Mouse (Mus musculus): ENCODE measurements around the gene Gm19684. TPM values are rescaled to one million over a fixed set of nuclear protein-coding genes. Genes with fewer than 3 reads are reported as not detected.
"Not testable (repeated sequence)": the region's sequence is repeated elsewhere in the genome, so short reads cannot be mapped to it uniquely, and the experiment has no call there.

Gm19684 gene
- polyA plus RNA-seq, 1 experiment = 0.15 TPM

DNA sequence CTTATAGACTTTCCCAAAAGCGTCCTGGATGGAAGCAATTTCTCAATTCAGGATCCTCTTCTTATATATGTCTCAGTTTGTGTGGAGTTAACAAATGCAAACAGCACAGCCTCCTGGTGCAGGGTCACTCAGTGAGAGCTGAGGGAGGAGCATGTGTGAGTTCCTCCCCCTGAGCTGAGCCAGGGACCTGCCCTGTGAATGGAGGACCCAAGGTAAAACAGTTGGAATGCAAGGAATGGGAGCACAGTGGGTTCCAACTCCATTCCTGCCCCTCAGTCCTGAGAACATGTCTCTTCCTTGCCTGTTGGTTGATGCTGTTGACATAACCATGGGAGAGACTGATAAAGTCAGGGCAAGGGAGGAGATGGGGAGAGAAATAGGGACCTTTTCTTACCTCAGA lies 47.6 kb downstream of the Gm19684 start:
- 62% methylated on average over 1 of the region's 1 CpGs for WGBS

GRCm38 (mm10) chr17:36169753-36170152 lies 48.3 kb downstream of the Gm19684 start:
- no peak for DNase-seq (ENCODE audit: low read depth, low spot score)

More for the DNA sequence above, 47.6 kb downstream of the Gm19684 start:
- not testable (repeated sequence) for DNase-seq (ENCODE audit: low read depth, low spot score)

DNA sequence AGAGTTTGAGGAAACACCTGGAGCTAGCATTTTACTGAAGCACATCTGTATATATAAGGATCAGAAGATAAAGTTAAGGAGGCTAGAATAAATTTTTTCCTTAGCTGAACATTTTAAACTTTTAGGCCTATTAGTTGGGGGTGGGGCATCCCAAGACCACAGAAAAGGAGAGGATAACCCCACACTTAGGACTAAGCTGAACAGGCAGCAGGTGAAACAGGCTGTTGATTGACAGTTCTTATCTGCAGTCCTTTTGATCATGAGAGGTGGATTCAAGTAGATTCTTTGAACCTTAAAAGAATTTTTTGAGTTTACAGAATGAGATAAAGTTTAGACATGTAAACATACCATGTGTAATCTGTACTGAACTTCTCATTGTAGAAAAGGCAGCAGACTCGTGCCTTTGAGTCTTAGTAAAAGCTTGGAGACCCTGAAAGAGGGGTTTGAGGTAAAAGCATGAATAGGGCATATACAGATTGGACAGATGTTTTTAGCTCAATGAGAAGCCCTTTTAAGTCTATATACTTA lies 48.9 kb downstream of the Gm19684 start:
- no peak for DNase-seq (ENCODE audit: low read depth, low spot score)
- 54% methylated on average over 1 of the region's 1 CpGs for WGBS

DNA sequence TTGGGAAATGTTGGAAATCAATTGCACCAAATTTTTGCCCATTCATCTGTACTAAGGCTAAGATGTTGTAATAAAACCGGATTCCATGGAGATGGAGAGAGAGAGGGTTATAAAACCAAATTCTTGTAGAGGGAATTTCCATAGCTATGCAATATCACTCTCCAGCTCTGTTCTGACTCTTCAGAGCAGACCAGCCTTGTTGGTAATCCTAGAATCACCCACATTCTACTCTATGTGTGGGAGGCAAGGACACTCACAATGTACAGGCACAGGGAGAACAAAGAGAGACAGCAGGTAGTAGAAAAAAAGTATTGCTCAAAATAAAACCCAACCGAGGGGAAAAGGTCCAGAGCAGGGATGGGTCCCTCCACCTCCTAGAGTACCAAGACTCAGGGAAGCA lies 54.7 kb downstream of the Gm19684 start:
- WGBS = no CpG with 5 or more reads among the region's 2 CpGs
- not testable (repeated sequence) for DNase-seq (ENCODE audit: low read depth, low spot score)

GRCm38 (mm10) chr17:36178938-36179337 lies 57.5 kb downstream of the Gm19684 start:
- DNase-seq (ENCODE audit: low read depth, low spot score) = not testable (repeated sequence)
- 1% methylated on average over 40 of the region's 40 CpGs for WGBS

Other genes with a start within 250 kb of the Gm19684 start
- 67.2 and 82.6 TPM in 2 replicates for gene Dhx16, start 241.9 kb upstream of the Gm19684 start, polyA plus RNA-seq (2012; rRNA removed)
- gene 2310061I04Rik, start 224.2 kb upstream of the Gm19684 start, polyA plus RNA-seq (2012; rRNA removed) = 76.6 and 84.9 TPM in 2 replicates
- gene Atat1, start 211.6 kb upstream of the Gm19684 start, polyA plus RNA-seq (2012; rRNA removed) = 20.0 and 45.4 TPM in 2 replicates
- 111 and 131 TPM in 2 replicates for gene Mrps18b, start 205.3 kb upstream of the Gm19684 start, polyA plus RNA-seq (2012; rRNA removed)
- gene Ppp1r10, start 205.2 kb upstream of the Gm19684 start, polyA plus RNA-seq (2012; rRNA removed) = 28.7 and 36.9 TPM in 2 replicates
- gene Abcf1, start 151.9 kb upstream of the Gm19684 start, polyA plus RNA-seq (2012; rRNA removed) = 82.6 and 83.9 TPM in 2 replicates
- 23.6 and 24.7 TPM in 2 replicates for gene Gnl1, start 141.8 kb upstream of the Gm19684 start, polyA plus RNA-seq (2012; rRNA removed)
- gene Prr3, start 141.4 kb upstream of the Gm19684 start, polyA plus RNA-seq (2012; rRNA removed) = 13.8 and 14.5 TPM in 2 replicates
- gene H2-T24, start 101.1 kb upstream of the Gm19684 start, polyA plus RNA-seq (2012; rRNA removed) = 1.6 and 2.8 TPM in 2 replicates
- gene H2-T23, start 88.8 kb upstream of the Gm19684 start, polyA plus RNA-seq (2012; rRNA removed) = 386 and 571 TPM in 2 replicates
- gene H2-T22, start 78.9 kb upstream of the Gm19684 start, polyA plus RNA-seq (2012; rRNA removed) = 59.7 and 67.2 TPM in 2 replicates
- gene Gm6034, start 78.7 kb upstream of the Gm19684 start, polyA plus RNA-seq (2012; rRNA removed) = 0.07 TPM in 1 of 2 replicates, not detected in the other
- gene Gm11127, start 63.3 kb upstream of the Gm19684 start, polyA plus RNA-seq (2012; rRNA removed) = 53.0 and 148 TPM in 2 replicates
- 7.1 and 18.3 TPM in 2 replicates for gene Gm7030, start 7.7 kb downstream of the Gm19684 start, polyA plus RNA-seq (2012; rRNA removed)
- 58.6 and 119 TPM in 2 replicates for gene Gm8909, start 46.9 kb downstream of the Gm19684 start, polyA plus RNA-seq (2012; rRNA removed)
- gene H2-T3, start 68.6 kb downstream of the Gm19684 start, polyA plus RNA-seq (2012; rRNA removed) = 73.6 and 140 TPM in 2 replicates
- 105 and 123 TPM in 2 replicates for gene Rpp21, start 136.4 kb downstream of the Gm19684 start, polyA plus RNA-seq (2012; rRNA removed)
- 7.9 and 12.3 TPM in 2 replicates for gene Trim39, start 150.6 kb downstream of the Gm19684 start, polyA plus RNA-seq (2012; rRNA removed)
- gene H2-M10.2, start 164.8 kb downstream of the Gm19684 start, polyA plus RNA-seq (2012; rRNA removed) = not detected in 2 replicates
- gene H2-M10.1, start 204.5 kb downstream of the Gm19684 start, polyA plus RNA-seq (2012; rRNA removed) = not detected in 2 replicates
- not detected in 2 replicates for gene H2-M10.3, start 246.7 kb downstream of the Gm19684 start, polyA plus RNA-seq (2012; rRNA removed)

Data from large intestine, adult 2 months (tissue).